In genomic region chr19:10288125-10289040, GRCm38 (mm10) we compare ENCODE assay signal across 18 mouse cellular contexts. TPM values are rescaled to one million over a fixed set of nuclear protein-coding genes. Genes with fewer than 3 reads are reported as not detected.
DNase-seq lines count a peak whose midpoint lies in the region; ATAC-seq lines count a peak whose summit lies in the region.
"Had no signal": no experiment of that assay in that cellular context is flagged by ENCODE, and none has a peak within 500 bp of the region (broad histone marks: within the 10 kb centered on the region; RNA-seq: fewer than 3 reads in every experiment).

No protein-coding gene starts in this region.

- no peak overlapping the region for H3K4me2 ChIP-seq in forebrain, embryonic 16.5 days (ENCODE audit: low read length)
- H3K4me2 ChIP-seq in forebrain, embryonic 14.5 days (ENCODE audit: low read length), result no peak overlapping the region
- H3K4me2 ChIP-seq in hindbrain, embryonic 14.5 days (replicated peaks), result no peak overlapping the region
- no peak overlapping the region for H3K4me2 ChIP-seq in midbrain, embryonic 11.5 days
- H3K4me2 ChIP-seq: limb, embryonic 15.5 days had no signal

- WGBS in forebrain, embryonic 16.5 days, result 82% methylated on average over 8 of the region's 8 CpGs
- WGBS in forebrain, embryonic 14.5 days, result 89% methylated on average over 8 of the region's 8 CpGs
- 88% methylated on average over 8 of the region's 8 CpGs for WGBS in hindbrain, embryonic 10.5 days
- WGBS in hindbrain, embryonic 14.5 days, result 86% methylated on average over 8 of the region's 8 CpGs
- 91% methylated on average over 8 of the region's 8 CpGs for WGBS in midbrain, embryonic 10.5 days
- 85% methylated on average over 8 of the region's 8 CpGs for WGBS in midbrain, embryonic 11.5 days

- no peak overlapping the region for H3K9ac ChIP-seq in forebrain, embryonic 16.5 days (replicated peaks; ENCODE audit: low read depth, low read length)
- no peak overlapping the region for H3K9ac ChIP-seq in forebrain, embryonic 14.5 days (ENCODE audit: low read length)
- no peak overlapping the region for H3K9ac ChIP-seq in hindbrain, embryonic 14.5 days
- H3K9ac ChIP-seq in midbrain, embryonic 11.5 days (ENCODE audit: low read length), result no peak overlapping the region
- H3K9ac ChIP-seq: limb, embryonic 15.5 days had no signal

- H3K36me3 ChIP-seq in forebrain, embryonic 16.5 days (ENCODE audit: control insufficient read depth, insufficient read depth), result no peaks in the 10 kb centered on the region
- no peaks in the 10 kb centered on the region for H3K36me3 ChIP-seq in forebrain, embryonic 14.5 days (ENCODE audit: control insufficient read depth, insufficient read depth, low read length)
- no peaks in the 10 kb centered on the region for H3K36me3 ChIP-seq in hindbrain, embryonic 10.5 days
- no peaks in the 10 kb centered on the region for H3K36me3 ChIP-seq in hindbrain, embryonic 14.5 days (replicated peaks; ENCODE audit: control insufficient read depth, insufficient read depth)
- no peaks in the 10 kb centered on the region for H3K36me3 ChIP-seq in midbrain, embryonic 10.5 days
- H3K36me3 ChIP-seq in midbrain, embryonic 11.5 days (ENCODE audit: control insufficient read depth, insufficient read depth, low read length), result no peaks in the 10 kb centered on the region
- H3K36me3 ChIP-seq: limb, embryonic 15.5 days had no signal

- H3K27me3 ChIP-seq in forebrain, embryonic 16.5 days (replicated peaks; ENCODE audit: control insufficient read depth, insufficient read depth, low read length), result no peaks in the 10 kb centered on the region
- H3K27me3 ChIP-seq in forebrain, embryonic 14.5 days (replicated peaks; ENCODE audit: control insufficient read depth, insufficient read depth, low read length), result no peaks in the 10 kb centered on the region
- peaks cover 16% of the 10 kb centered on the region for H3K27me3 ChIP-seq in hindbrain, embryonic 10.5 days (ENCODE audit: insufficient read depth, poor library complexity, severe bottlenecking)
- peaks cover 26% of the 10 kb centered on the region for H3K27me3 ChIP-seq in hindbrain, embryonic 14.5 days (ENCODE audit: control insufficient read depth, insufficient read depth, low read length)
- no peaks in the 10 kb centered on the region for H3K27me3 ChIP-seq in midbrain, embryonic 10.5 days (ENCODE audit: low read depth, poor library complexity, severe bottlenecking)
- H3K27me3 ChIP-seq in midbrain, embryonic 11.5 days (ENCODE audit: control insufficient read depth, insufficient read depth, low read length), result no peaks in the 10 kb centered on the region
- H3K27me3 ChIP-seq: Patski had no signal

- no peak for ATAC-seq in forebrain, embryonic 16.5 days
- no peak for ATAC-seq in forebrain, embryonic 14.5 days
- no peak for ATAC-seq in hindbrain, embryonic 14.5 days (ENCODE audit: low FRiP score)
- no peak for ATAC-seq in midbrain, embryonic 11.5 days (ENCODE audit: low FRiP score)
- ATAC-seq: CD4-positive, CD25-positive, alpha-beta regulatory T cell, adult 4 months; Patski had no signal

- no peaks in the 10 kb centered on the region for H3K9me3 ChIP-seq in forebrain, embryonic 16.5 days (ENCODE audit: control insufficient read depth, low read length)
- no peaks in the 10 kb centered on the region for H3K9me3 ChIP-seq in forebrain, embryonic 14.5 days (replicated peaks; ENCODE audit: control insufficient read depth, low read length)
- H3K9me3 ChIP-seq in hindbrain, embryonic 10.5 days, result no peaks in the 10 kb centered on the region
- no peaks in the 10 kb centered on the region for H3K9me3 ChIP-seq in hindbrain, embryonic 14.5 days (ENCODE audit: control insufficient read depth, low read length)
- H3K9me3 ChIP-seq in midbrain, embryonic 10.5 days (replicated peaks), result no peaks in the 10 kb centered on the region
- H3K9me3 ChIP-seq in midbrain, embryonic 11.5 days (ENCODE audit: control insufficient read depth, low read length), result no peaks in the 10 kb centered on the region
- H3K9me3 ChIP-seq: limb, embryonic 15.5 days; megakaryocyte, embryonic 14.5 days had no signal

- 0 out of 2 replicates have a peak overlapping the region, but pooled peaks have one; percentile 8 for H3K27ac ChIP-seq in forebrain, embryonic 16.5 days (ENCODE audit: low read length)
- H3K27ac ChIP-seq in forebrain, embryonic 14.5 days (ENCODE audit: low read depth, low read length), result no peak overlapping the region
- H3K27ac ChIP-seq in hindbrain, embryonic 10.5 days, result peak overlapping the region; percentile 29; the same call in 1 of the 2 replicates
- no peak overlapping the region for H3K27ac ChIP-seq in hindbrain, embryonic 14.5 days
- H3K27ac ChIP-seq in midbrain, embryonic 10.5 days (replicated peaks), result peak overlapping the region; percentile 14; the same call in 1 of the 2 replicates
- H3K27ac ChIP-seq in midbrain, embryonic 11.5 days (ENCODE audit: low read depth, low read length), result no peak overlapping the region
- H3K27ac ChIP-seq: limb, embryonic 15.5 days had no signal

- no peak for DNase-seq in forebrain, embryonic 14.5 days (ENCODE audit: low spot score)
- no peak for DNase-seq in hindbrain, embryonic 10.5 days (ENCODE audit: low spot score)
- no peak for DNase-seq in hindbrain, embryonic 14.5 days (ENCODE audit: low spot score)
- DNase-seq in midbrain, embryonic 10.5 days (ENCODE audit: low spot score), result no peak
- no peak for DNase-seq in midbrain, embryonic 11.5 days (ENCODE audit: low spot score, missing footprints)
- peak; percentile 77 for DNase-seq in skeletal muscle tissue, adult 2 months (ENCODE audit: low read depth, low spot score)
- DNase-seq in lung, postnatal 36 days, result no peak
- DNase-seq: adrenal gland, adult 8-10 months; kidney, adult 8-10 months; kidney, postnatal 14 days; lung, postnatal 14 days; retina, postnatal 1 day; thymus, postnatal 36 days had no signal

- H3K4me3 ChIP-seq in forebrain, embryonic 16.5 days (replicated peaks; ENCODE audit: low read length), result no peak overlapping the region
- H3K4me3 ChIP-seq in forebrain, embryonic 14.5 days (ENCODE audit: low read depth, low read length), result no peak overlapping the region
- H3K4me3 ChIP-seq in hindbrain, embryonic 10.5 days, result no peak overlapping the region
- no peak overlapping the region for H3K4me3 ChIP-seq in hindbrain, embryonic 14.5 days (replicated peaks; ENCODE audit: low read length)
- no peak overlapping the region for H3K4me3 ChIP-seq in midbrain, embryonic 10.5 days
- no peak overlapping the region for H3K4me3 ChIP-seq in midbrain, embryonic 11.5 days (ENCODE audit: low read depth, low read length)
- H3K4me3 ChIP-seq: limb, embryonic 15.5 days; megakaryocyte, embryonic 14.5 days had no signal

- peaks cover 3% of the 10 kb centered on the region; the same call in 1 of the 2 replicates for H3K4me1 ChIP-seq in forebrain, embryonic 16.5 days (replicated peaks; ENCODE audit: control insufficient read depth, insufficient read depth, low read length)
- H3K4me1 ChIP-seq in forebrain, embryonic 14.5 days (ENCODE audit: control insufficient read depth, insufficient read depth, low read length), result no peaks in the 10 kb centered on the region
- peaks cover 35% of the 10 kb centered on the region for H3K4me1 ChIP-seq in hindbrain, embryonic 10.5 days (replicated peaks)
- H3K4me1 ChIP-seq in hindbrain, embryonic 14.5 days (replicated peaks; ENCODE audit: control insufficient read depth, insufficient read depth, low read length), result no peaks in the 10 kb centered on the region
- peaks cover 33% of the 10 kb centered on the region for H3K4me1 ChIP-seq in midbrain, embryonic 10.5 days
- peaks cover 3% of the 10 kb centered on the region; the same call in 1 of the 2 replicates for H3K4me1 ChIP-seq in midbrain, embryonic 11.5 days (ENCODE audit: control insufficient read depth, insufficient read depth, low read length)

RNA-seq across cellular contexts. Expression of gene Dagla, which starts 16.3 kb away (rescaled TPM):
- 8.1 and 8.4 TPM in 2 replicates for polyA plus RNA-seq in forebrain, embryonic 16.5 days (2015; fragmentation: Nextera tagmentation; extraction: Ambion mirVana)
- 3.6 and 5.8 TPM in 2 replicates for polyA plus RNA-seq in forebrain, embryonic 14.5 days (2014; fragmentation: Nextera tagmentation; extraction: Ambion mirVana)
- 2.1 and 3.4 TPM in 2 replicates for polyA plus RNA-seq in hindbrain, embryonic 10.5 days (2016; fragmentation: Nextera tagmentation; extraction: Ambion mirVana)
- 9.9 and 10.2 TPM in 2 replicates for polyA plus RNA-seq in hindbrain, embryonic 14.5 days (2014; fragmentation: Nextera tagmentation; extraction: Ambion mirVana)
- 1.8 and 2.7 TPM in 2 replicates for polyA plus RNA-seq in midbrain, embryonic 10.5 days (2016; fragmentation: Nextera tagmentation; extraction: Ambion mirVana)
- polyA plus RNA-seq in midbrain, embryonic 11.5 days (2014; fragmentation: Nextera tagmentation; extraction: Ambion mirVana), result 1.2 and 1.3 TPM in 2 replicates
- polyA plus RNA-seq: CD4-positive, CD25-positive, alpha-beta regulatory T cell, adult 4 months had no signal

RNA-seq across cellular contexts. Expression of gene Myrf, which starts 47.8 kb away (rescaled TPM):
- 0.29 and 0.30 TPM in 2 replicates for polyA plus RNA-seq in forebrain, embryonic 16.5 days (2015; fragmentation: Nextera tagmentation; extraction: Ambion mirVana)
- 0.20 and 0.40 TPM in 2 replicates for polyA plus RNA-seq in forebrain, embryonic 14.5 days (2014; fragmentation: Nextera tagmentation; extraction: Ambion mirVana)
- polyA plus RNA-seq in hindbrain, embryonic 10.5 days (2016; fragmentation: Nextera tagmentation; extraction: Ambion mirVana), result 2.1 and 2.7 TPM in 2 replicates
- 1.1 and 1.3 TPM in 2 replicates for polyA plus RNA-seq in hindbrain, embryonic 14.5 days (2014; fragmentation: Nextera tagmentation; extraction: Ambion mirVana)
- polyA plus RNA-seq in midbrain, embryonic 10.5 days (2016; fragmentation: Nextera tagmentation; extraction: Ambion mirVana), result 2.1 and 2.2 TPM in 2 replicates
- 1.4 and 1.7 TPM in 2 replicates for polyA plus RNA-seq in midbrain, embryonic 11.5 days (2014; fragmentation: Nextera tagmentation; extraction: Ambion mirVana)

Comparison
In these comparisons a context has a peak if more than half of its experiments do, and no peak if none do; other contexts are left out.
1. H3K27ac ChIP-seq: peak in forebrain, embryonic 16.5 days (single experiment), hindbrain, embryonic 10.5 days (single experiment) and midbrain, embryonic 10.5 days (single experiment); none in forebrain, embryonic 14.5 days (single experiment), hindbrain, embryonic 14.5 days (single experiment) and midbrain, embryonic 11.5 days (single experiment).